Mouse (Mus musculus) liver, adult 2 months (tissue): ENCODE results near the gene Paip2b.

Source experiments
- CTCF ChIP-seq: fragments of 200-500 bp; IDR thresholded peaks from 2 replicates; pipeline ENCODE4 v1.5.1; 2011; ENCODE audit warnings: low read depth, low read length, control low read depth
- POLR2A ChIP-seq: fragments of 200-500 bp; IDR thresholded peaks from 2 replicates; pipeline ENCODE4 v1.6.1; 2011; ENCODE audit warnings: low read length, control low read depth; ENCODE audit not compliant: insufficient read depth; ENCODE audit errors: extremely low read depth

- TF ChIP-seq CTCF (no peak), POLR2A (no peak)
These were observed 34.9 kb downstream of the Paip2b start for GRCm38 (mm10) chr6:83796686-83797085.
